Mouse (Mus musculus): ENCODE measurements around the gene Tcaf2. TPM values are rescaled to one million over a fixed set of nuclear protein-coding genes. Genes with fewer than 3 reads are reported as not detected.

Tcaf2 gene
- total RNA-seq, 1 experiment: 3.7 TPM

- in situ Hi-C loops (cut with MboI; ENCODE audit: low sequenced_read_pairs in 2 of 2, unreplicated experiment in 2 of 2): no loop called here
- TF ChIP-seq HCFC1 (IDR thresholded peaks at IDR 0.05; ENCODE audit: borderline replicate concordance, insufficient read depth, low read length) (no peak), MAFK (IDR thresholded peaks at IDR 0.05; ENCODE audit: insufficient read depth, low read depth, low read length) (no peak), ZNF384 (IDR thresholded peaks at IDR 0.05; ENCODE audit: low read depth, low read length) (no peak), ZC3H11A (IDR thresholded peaks at IDR 0.05; ENCODE audit: borderline replicate concordance, low read depth, low read length) (no peak), CHD2 (IDR thresholded peaks at IDR 0.05; ENCODE audit: low read depth, low read length) (no peak)
Observed at GRCm38 (mm10) chr6:42661739-42662138, 16.7 kb upstream of the Tcaf2 start.

DNA sequence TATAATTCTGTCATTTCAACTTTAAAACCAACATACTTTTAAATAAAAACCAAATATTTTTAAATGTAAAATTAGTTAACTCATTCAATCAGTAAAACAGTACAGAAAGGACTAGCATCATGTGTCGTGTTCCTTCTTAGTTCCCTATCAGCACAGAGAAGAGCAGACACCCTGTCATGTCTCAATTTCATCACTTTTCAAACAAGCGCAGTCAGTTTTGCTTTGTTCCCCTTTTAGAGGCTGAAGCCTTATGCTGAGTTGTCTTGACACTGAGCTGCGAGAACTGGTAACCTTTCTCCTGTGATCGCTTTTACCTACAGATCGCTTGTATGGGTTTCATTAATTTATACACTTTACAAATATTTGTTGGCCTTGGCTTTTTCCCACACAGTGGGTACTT is 10.7 kb downstream of the Tcaf2 start:
- no peak for TF ChIP-seq HCFC1 (IDR thresholded peaks at IDR 0.05; ENCODE audit: borderline replicate concordance, insufficient read depth, low read length)
- DNase-seq (ENCODE audit: low read depth, low spot score): no peak
- no peak overlapping the region for H3K4me3 ChIP-seq (ENCODE audit: insufficient read depth in 1 of 2, low read depth in 1 of 2, low read length in 2 of 2, poor library complexity in 1 of 2, severe bottlenecking in 1 of 2)
- H3K4me1 ChIP-seq (ENCODE audit: control insufficient read depth in 2 of 2, insufficient read depth in 2 of 2, low read length in 2 of 2, poor library complexity in 1 of 2): no peaks in the 10 kb centered on the region
- no peaks in the 10 kb centered on the region for H3K9me3 ChIP-seq (ENCODE audit: control insufficient read depth, insufficient read depth, low read depth, low read length)
- no peaks in the 10 kb centered on the region for H3K36me3 ChIP-seq (ENCODE audit: control insufficient read depth, insufficient read depth, low read length, poor library complexity, severe bottlenecking)
- H3K9ac ChIP-seq (ENCODE audit: insufficient read depth, low read depth, low read length, poor library complexity, severe bottlenecking): no peak overlapping the region
- no peak overlapping the region for H3K27ac ChIP-seq (ENCODE audit: insufficient read depth, low read depth, low read length, poor library complexity, severe bottlenecking)
- in situ Hi-C loops (cut with MboI; ENCODE audit: low sequenced_read_pairs in 2 of 2, unreplicated experiment in 2 of 2): loop anchor here in 1 of 2 experiments (25.0 kb wide), 1 partner anchor 228 kb away; no protein-coding TSS in a partner anchor

More at GRCm38 (mm10) chr6:42661739-42662138, 16.7 kb upstream of the Tcaf2 start:
- H3K9me3 ChIP-seq (ENCODE audit: control insufficient read depth, insufficient read depth, low read depth, low read length): no peaks in the 10 kb centered on the region
- H3K4me1 ChIP-seq (ENCODE audit: control insufficient read depth in 2 of 2, insufficient read depth in 2 of 2, low read length in 2 of 2, poor library complexity in 1 of 2): no peaks in the 10 kb centered on the region
- no peak for DNase-seq (ENCODE audit: low read depth, low spot score)
- no peaks in the 10 kb centered on the region for H3K36me3 ChIP-seq (ENCODE audit: control insufficient read depth, insufficient read depth, low read length, poor library complexity, severe bottlenecking)
- no peak overlapping the region for H3K4me3 ChIP-seq (ENCODE audit: insufficient read depth in 1 of 2, low read depth in 1 of 2, low read length in 2 of 2, poor library complexity in 1 of 2, severe bottlenecking in 1 of 2)
- H3K9ac ChIP-seq (ENCODE audit: insufficient read depth, low read depth, low read length, poor library complexity, severe bottlenecking): no peak overlapping the region
- no peak overlapping the region for H3K27ac ChIP-seq (ENCODE audit: insufficient read depth, low read depth, low read length, poor library complexity, severe bottlenecking)

GRCm38 (mm10) chr6:42631395-42631794 is 13.7 kb downstream of the Tcaf2 start:
- Histone ChIP-seq H3K9me3 (ENCODE audit: control insufficient read depth, insufficient read depth, low read depth, low read length) (no peaks in the 10 kb centered on the region), H3K4me1 (ENCODE audit: control insufficient read depth in 2 of 2, insufficient read depth in 2 of 2, low read length in 2 of 2, poor library complexity in 1 of 2) (no peaks in the 10 kb centered on the region), H3K27ac (ENCODE audit: insufficient read depth, low read depth, low read length, poor library complexity, severe bottlenecking) (no peak overlapping the region), H3K36me3 (ENCODE audit: control insufficient read depth, insufficient read depth, low read length, poor library complexity, severe bottlenecking) (no peaks in the 10 kb centered on the region), H3K4me3 (ENCODE audit: insufficient read depth in 1 of 2, low read depth in 1 of 2, low read length in 2 of 2, poor library complexity in 1 of 2, severe bottlenecking in 1 of 2) (no peak overlapping the region), H3K9ac (ENCODE audit: insufficient read depth, low read depth, low read length, poor library complexity, severe bottlenecking) (no peak overlapping the region)
- TF ChIP-seq HCFC1 (IDR thresholded peaks at IDR 0.05; ENCODE audit: borderline replicate concordance, insufficient read depth, low read length) (no peak), MAFK (IDR thresholded peaks at IDR 0.05; ENCODE audit: insufficient read depth, low read depth, low read length) (no peak), ZNF384 (IDR thresholded peaks at IDR 0.05; ENCODE audit: low read depth, low read length) (no peak), CHD2 (IDR thresholded peaks at IDR 0.05; ENCODE audit: low read depth, low read length) (no peak), ZC3H11A (IDR thresholded peaks at IDR 0.05; ENCODE audit: borderline replicate concordance, low read depth, low read length) (no peak)
- in situ Hi-C loops (cut with MboI; ENCODE audit: low sequenced_read_pairs in 2 of 2, unreplicated experiment in 2 of 2): loop anchor here in 1 of 2 experiments (25.0 kb wide), 1 partner anchor 231 kb away; no protein-coding TSS in a partner anchor
- DNase-seq (ENCODE audit: low read depth, low spot score): no peak

DNA sequence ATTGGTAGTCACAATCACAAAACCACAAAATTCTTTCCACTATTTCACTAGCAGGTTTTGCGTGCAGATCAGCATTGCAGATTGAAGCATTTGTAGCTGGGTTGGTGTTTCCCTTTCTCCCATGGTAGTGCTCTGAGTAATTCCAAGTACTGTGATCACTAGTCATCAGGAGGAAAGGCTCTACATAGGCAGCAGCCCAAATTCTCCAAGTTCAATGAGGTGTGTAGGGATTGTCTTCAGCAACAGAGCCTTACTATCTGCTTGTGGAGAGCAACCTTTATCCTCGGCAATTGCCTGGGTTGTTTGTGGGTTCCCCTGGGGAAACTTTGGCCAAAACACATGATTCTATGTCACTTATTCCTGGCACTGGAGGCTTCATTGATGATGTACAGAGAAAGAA is 28.1 kb downstream of the Tcaf2 start:
- no peak overlapping the region for H3K9ac ChIP-seq (ENCODE audit: insufficient read depth, low read depth, low read length, poor library complexity, severe bottlenecking)
- TF ChIP-seq HCFC1 (IDR thresholded peaks at IDR 0.05; ENCODE audit: borderline replicate concordance, insufficient read depth, low read length): no peak
- TF ChIP-seq ZC3H11A (IDR thresholded peaks at IDR 0.05; ENCODE audit: borderline replicate concordance, low read depth, low read length): no peak
- no peak for TF ChIP-seq MAFK (IDR thresholded peaks at IDR 0.05; ENCODE audit: insufficient read depth, low read depth, low read length)
- no peak for TF ChIP-seq ZNF384 (IDR thresholded peaks at IDR 0.05; ENCODE audit: low read depth, low read length)
- TF ChIP-seq CHD2 (IDR thresholded peaks at IDR 0.05; ENCODE audit: low read depth, low read length): no peak
- no peaks in the 10 kb centered on the region for H3K36me3 ChIP-seq (ENCODE audit: control insufficient read depth, insufficient read depth, low read length, poor library complexity, severe bottlenecking)
- H3K27ac ChIP-seq (ENCODE audit: insufficient read depth, low read depth, low read length, poor library complexity, severe bottlenecking): no peak overlapping the region
- no peak for DNase-seq (ENCODE audit: low read depth, low spot score)
- no peak overlapping the region for H3K4me3 ChIP-seq (ENCODE audit: insufficient read depth in 1 of 2, low read depth in 1 of 2, low read length in 2 of 2, poor library complexity in 1 of 2, severe bottlenecking in 1 of 2)
- in situ Hi-C loops (cut with MboI; ENCODE audit: low sequenced_read_pairs in 2 of 2, unreplicated experiment in 2 of 2): no loop called here
- no peaks in the 10 kb centered on the region for H3K9me3 ChIP-seq (ENCODE audit: control insufficient read depth, insufficient read depth, low read depth, low read length)
- no peaks in the 10 kb centered on the region for H3K4me1 ChIP-seq (ENCODE audit: control insufficient read depth in 2 of 2, insufficient read depth in 2 of 2, low read length in 2 of 2, poor library complexity in 1 of 2)

GRCm38 (mm10) chr6:42612218-42612617 is 32.8 kb downstream of the Tcaf2 start:
- Histone ChIP-seq H3K4me3 (ENCODE audit: insufficient read depth in 1 of 2, low read depth in 1 of 2, low read length in 2 of 2, poor library complexity in 1 of 2, severe bottlenecking in 1 of 2) (no peak overlapping the region), H3K27ac (ENCODE audit: insufficient read depth, low read depth, low read length, poor library complexity, severe bottlenecking) (no peak overlapping the region), H3K36me3 (ENCODE audit: control insufficient read depth, insufficient read depth, low read length, poor library complexity, severe bottlenecking) (no peaks in the 10 kb centered on the region), H3K9me3 (ENCODE audit: control insufficient read depth, insufficient read depth, low read depth, low read length) (no peaks in the 10 kb centered on the region), H3K9ac (ENCODE audit: insufficient read depth, low read depth, low read length, poor library complexity, severe bottlenecking) (no peak overlapping the region), H3K4me1 (ENCODE audit: control insufficient read depth in 2 of 2, insufficient read depth in 2 of 2, low read length in 2 of 2, poor library complexity in 1 of 2) (no peaks in the 10 kb centered on the region)
- peak; percentile 17; the same call in 1 of the 2 replicates for TF ChIP-seq ZC3H11A (IDR thresholded peaks at IDR 0.05; ENCODE audit: borderline replicate concordance, low read depth, low read length)
- TF ChIP-seq HCFC1 (IDR thresholded peaks at IDR 0.05; ENCODE audit: borderline replicate concordance, insufficient read depth, low read length): no peak
- no peak for TF ChIP-seq CHD2 (IDR thresholded peaks at IDR 0.05; ENCODE audit: low read depth, low read length)
- TF ChIP-seq ZNF384 (IDR thresholded peaks at IDR 0.05; ENCODE audit: low read depth, low read length): no peak
- TF ChIP-seq MAFK (IDR thresholded peaks at IDR 0.05; ENCODE audit: insufficient read depth, low read depth, low read length): no peak
- no peak for DNase-seq (ENCODE audit: low read depth, low spot score)
- in situ Hi-C loops (cut with MboI; ENCODE audit: low sequenced_read_pairs in 2 of 2, unreplicated experiment in 2 of 2): no loop called here

Measured in ES-E14 (cell line).